8 mouse cellular contexts compared by ENCODE assay signal in the genomic region with DNA sequence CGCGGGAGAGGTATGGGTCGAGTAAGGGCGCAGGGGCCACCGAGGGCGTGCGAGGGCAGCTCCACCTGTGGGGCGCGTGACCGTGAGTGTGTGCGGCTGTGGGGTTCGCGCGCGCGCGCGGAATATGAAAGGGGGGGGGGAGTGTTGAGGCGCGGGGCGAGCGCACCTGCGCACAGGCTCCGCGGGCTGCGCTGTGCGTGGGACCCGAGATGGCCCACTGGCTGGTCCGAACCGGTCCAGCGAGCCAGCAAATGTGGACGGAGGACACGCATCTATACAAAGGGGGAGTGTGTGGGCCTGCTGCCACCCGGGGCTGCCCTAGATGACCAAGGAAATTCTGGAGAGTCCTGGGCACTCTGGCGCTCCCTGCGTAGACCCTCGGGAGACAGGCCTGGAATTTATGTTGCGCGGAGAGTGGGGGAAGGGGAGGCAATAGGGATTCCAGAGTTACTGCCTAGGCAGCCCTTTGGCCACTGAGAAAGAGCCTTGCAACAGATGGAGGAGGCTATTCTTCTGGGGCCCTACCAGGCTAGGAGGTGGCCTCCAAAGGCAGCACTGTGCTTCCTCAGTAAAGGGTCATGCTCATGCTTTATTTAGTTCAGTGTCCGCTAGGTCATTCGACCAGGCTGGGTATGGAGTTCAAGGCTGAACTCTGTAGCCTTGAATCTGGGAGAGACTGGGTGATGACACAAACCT. TPM values are rescaled to one million over a fixed set of nuclear protein-coding genes. Genes with fewer than 3 reads are reported as not detected.
DNase-seq lines count a peak whose midpoint lies in the region; ATAC-seq and TF ChIP-seq lines count a peak whose summit lies in the region.

No protein-coding gene starts in this region.

- H3K27me3 ChIP-seq in intestine, postnatal 0 days (replicated peaks; ENCODE audit: control insufficient read depth, insufficient read depth, low read length): no peaks in the 10 kb centered on the region
- H3K27me3 ChIP-seq in liver, postnatal 0 days (ENCODE audit: insufficient read depth, low read length): no peaks in the 10 kb centered on the region
- no peaks in the 10 kb centered on the region for H3K27me3 ChIP-seq in neural tube, embryonic 14.5 days (ENCODE audit: control insufficient read depth, insufficient read depth, low read length)

- H3K27ac ChIP-seq in intestine, postnatal 0 days (ENCODE audit: low read depth, low read length): peak overlapping the region; percentile 82
- peak overlapping the region; percentile 96 for H3K27ac ChIP-seq in liver, postnatal 0 days (ENCODE audit: low read depth)
- H3K27ac ChIP-seq in neural tube, embryonic 14.5 days (ENCODE audit: low read depth, low read length): peak overlapping the region; percentile 90

- peak; percentile 72 for ATAC-seq in intestine, postnatal 0 days
- peak; percentile 54 for ATAC-seq in liver, postnatal 0 days
- peak; percentile 83 for ATAC-seq in neural tube, embryonic 14.5 days (ENCODE audit: low read depth)

- 2% methylated on average over 34 of the region's 41 CpGs for WGBS in intestine, postnatal 0 days
- WGBS in liver, postnatal 0 days (ENCODE audit: insufficient replicate concordance): under 1% methylated on average over 32 of the region's 41 CpGs
- under 1% methylated on average over 36 of the region's 41 CpGs for WGBS in neural tube, embryonic 14.5 days

- H3K4me1 ChIP-seq in intestine, postnatal 0 days (replicated peaks; ENCODE audit: control insufficient read depth, insufficient read depth, low read length): 0 out of 2 replicates have a peak, but pooled peaks cover 3% of the 10 kb centered on the region
- peaks cover 14% of the 10 kb centered on the region for H3K4me1 ChIP-seq in liver, postnatal 0 days (ENCODE audit: insufficient read depth)
- H3K4me1 ChIP-seq in neural tube, embryonic 14.5 days (ENCODE audit: control insufficient read depth, insufficient read depth, low read length): peaks cover 16% of the 10 kb centered on the region

- no peak for TF ChIP-seq CTCF in intestine, postnatal 0 days (IDR thresholded peaks at IDR 0.05; ENCODE audit: low read depth)
- TF ChIP-seq CTCF in liver, postnatal 0 days (IDR thresholded peaks at IDR 0.05; ENCODE audit: low read depth): no peak

- no peaks in the 10 kb centered on the region for H3K9me3 ChIP-seq in intestine, postnatal 0 days (ENCODE audit: control insufficient read depth)
- H3K9me3 ChIP-seq in liver, postnatal 0 days (ENCODE audit: low read length): no peaks in the 10 kb centered on the region
- peaks cover 12% of the 10 kb centered on the region for H3K9me3 ChIP-seq in neural tube, embryonic 14.5 days (ENCODE audit: control insufficient read depth, low read length)

- peak overlapping the region; percentile 72 for H3K9ac ChIP-seq in intestine, postnatal 0 days (ENCODE audit: low read depth, low read length)
- peak overlapping the region; percentile 81 for H3K9ac ChIP-seq in liver, postnatal 0 days (replicated peaks)
- H3K9ac ChIP-seq in neural tube, embryonic 14.5 days (replicated peaks; ENCODE audit: low read depth, low read length): peak overlapping the region; percentile 80

- no peak for TF ChIP-seq EP300 in liver, postnatal 0 days (IDR thresholded peaks at IDR 0.05; ENCODE audit: low read depth)

- DNase-seq in adrenal gland, adult 18-20 months (ENCODE audit: low spot score in 2 of 2): peak; percentile 45 to 54
- DNase-seq in adrenal gland, postnatal 25 days: no peak
- peak; percentile 43 for DNase-seq in urinary bladder, postnatal 25 days (ENCODE audit: low spot score)
- no peak for DNase-seq in urinary bladder, postnatal 10 days (ENCODE audit: low spot score)
- DNase-seq in gastrocnemius, adult 8-10 months (ENCODE audit: low spot score in 2 of 2): peak; percentile 27 to 40
- DNase-seq in liver, postnatal 0 days: no peak

- H3K36me3 ChIP-seq in intestine, postnatal 0 days (ENCODE audit: control insufficient read depth, insufficient read depth): peaks cover 34% of the 10 kb centered on the region
- H3K36me3 ChIP-seq in liver, postnatal 0 days (replicated peaks; ENCODE audit: insufficient read depth, low read length): peaks cover 24% of the 10 kb centered on the region
- H3K36me3 ChIP-seq in neural tube, embryonic 14.5 days (ENCODE audit: control insufficient read depth, insufficient read depth, low read length): peaks cover 29% of the 10 kb centered on the region

- H3K4me3 ChIP-seq in intestine, postnatal 0 days (ENCODE audit: low read depth, low read length): peak overlapping the region; percentile 72
- H3K4me3 ChIP-seq in liver, postnatal 0 days (ENCODE audit: low read depth, low read length): peak overlapping the region; percentile 71
- peak overlapping the region; percentile 62 for H3K4me3 ChIP-seq in neural tube, embryonic 14.5 days (ENCODE audit: low read depth, low read length)

- peak overlapping the region; percentile 89 for H3K4me2 ChIP-seq in intestine, postnatal 0 days (replicated peaks; ENCODE audit: low read depth)
- H3K4me2 ChIP-seq in liver, postnatal 0 days (ENCODE audit: low read depth, low read length): peak overlapping the region; percentile 85
- H3K4me2 ChIP-seq in neural tube, embryonic 14.5 days (ENCODE audit: low read depth, low read length): peak overlapping the region; percentile 78

RNA-seq across cellular contexts. Expression of a gene that starts 0.5 kb away (rescaled TPM):
- total RNA-seq in adrenal gland, adult 18-20 months (2021): not detected
- not detected in 2 replicates for total RNA-seq in adrenal gland, postnatal 25 days (2021)
- 1 to 10 TPM in 2 of 4 experiments, not detected in 2; 4.4 to 9.4 TPM for total RNA-seq in gastrocnemius, adult 8-10 months (2022)
- polyA plus RNA-seq in intestine, postnatal 0 days (2015; fragmentation: Nextera tagmentation; extraction: Ambion mirVana): not detected in 2 replicates
- not detected in 2 replicates for polyA plus RNA-seq in liver, postnatal 0 days (2015; fragmentation: Nextera tagmentation; extraction: Ambion mirVana)
- polyA plus RNA-seq in neural tube, embryonic 14.5 days (2014; fragmentation: Nextera tagmentation; extraction: Ambion mirVana): not detected in 2 replicates

RNA-seq across cellular contexts. Expression of a gene that starts 0.5 kb away (rescaled TPM):
- 10 to 100 TPM; 67.2 to 77.6 TPM for total RNA-seq in adrenal gland, adult 18-20 months (2021)
- 66.1 and 67.8 TPM in 2 replicates for total RNA-seq in adrenal gland, postnatal 25 days (2021)
- total RNA-seq in gastrocnemius, adult 8-10 months (2022): 10 to 100 TPM; 28.9 to 35.0 (median 33.6) TPM
- polyA plus RNA-seq in intestine, postnatal 0 days (2015; fragmentation: Nextera tagmentation; extraction: Ambion mirVana): 11.3 and 12.0 TPM in 2 replicates
- polyA plus RNA-seq in liver, postnatal 0 days (2015; fragmentation: Nextera tagmentation; extraction: Ambion mirVana): 14.4 and 14.8 TPM in 2 replicates
- polyA plus RNA-seq in neural tube, embryonic 14.5 days (2014; fragmentation: Nextera tagmentation; extraction: Ambion mirVana): 38.9 and 40.8 TPM in 2 replicates

RNA-seq across cellular contexts. Expression of a gene that starts 4.8 kb away (rescaled TPM):
- total RNA-seq in adrenal gland, adult 18-20 months (2021): not detected
- not detected in 2 replicates for total RNA-seq in adrenal gland, postnatal 25 days (2021)
- not detected for total RNA-seq in gastrocnemius, adult 8-10 months (2022)
- polyA plus RNA-seq in intestine, postnatal 0 days (2015; fragmentation: Nextera tagmentation; extraction: Ambion mirVana): not detected in 2 replicates
- polyA plus RNA-seq in liver, postnatal 0 days (2015; fragmentation: Nextera tagmentation; extraction: Ambion mirVana): not detected in 2 replicates
- polyA plus RNA-seq in neural tube, embryonic 14.5 days (2014; fragmentation: Nextera tagmentation; extraction: Ambion mirVana): 0.90 TPM in 1 of 2 replicates, not detected in the other

RNA-seq across cellular contexts. Expression of a gene that starts 7.7 kb away (rescaled TPM):
- 1 to 10 TPM; 8.2 to 9.4 TPM for total RNA-seq in adrenal gland, adult 18-20 months (2021)
- 8.2 and 15.4 TPM in 2 replicates for total RNA-seq in adrenal gland, postnatal 25 days (2021)
- total RNA-seq in gastrocnemius, adult 8-10 months (2022): 10 to 100 TPM in 2 of 4 experiments, 1 to 10 TPM in 2; 8.8 to 12.1 (median 9.9) TPM
- 2.2 TPM in 2 replicates for polyA plus RNA-seq in intestine, postnatal 0 days (2015; fragmentation: Nextera tagmentation; extraction: Ambion mirVana)
- 0.93 and 1.8 TPM in 2 replicates for polyA plus RNA-seq in liver, postnatal 0 days (2015; fragmentation: Nextera tagmentation; extraction: Ambion mirVana)
- 12.3 and 17.6 TPM in 2 replicates for polyA plus RNA-seq in neural tube, embryonic 14.5 days (2014; fragmentation: Nextera tagmentation; extraction: Ambion mirVana)

RNA-seq across cellular contexts. Expression of a gene that starts 21.6 kb away (rescaled TPM):
- 100 to 1,000 TPM in 1 of 2 experiments, 10 to 100 TPM in 1; 55.3 to 165 TPM for total RNA-seq in adrenal gland, adult 18-20 months (2021)
- 28.6 and 36.8 TPM in 2 replicates for total RNA-seq in adrenal gland, postnatal 25 days (2021)
- 10 to 100 TPM in 2 of 4 experiments, 1 to 10 TPM in 2; 7.5 to 24.6 (median 14.4) TPM for total RNA-seq in gastrocnemius, adult 8-10 months (2022)
- 154 and 162 TPM in 2 replicates for polyA plus RNA-seq in intestine, postnatal 0 days (2015; fragmentation: Nextera tagmentation; extraction: Ambion mirVana)
- 485 and 531 TPM in 2 replicates for polyA plus RNA-seq in liver, postnatal 0 days (2015; fragmentation: Nextera tagmentation; extraction: Ambion mirVana)
- polyA plus RNA-seq in neural tube, embryonic 14.5 days (2014; fragmentation: Nextera tagmentation; extraction: Ambion mirVana): 0.68 and 11.8 TPM in 2 replicates

Comparison
In these comparisons a context has a peak if more than half of its experiments do, and no peak if none do; other contexts are left out.
1. DNase-seq: peak in adrenal gland, adult 18-20 months (2 of 2), urinary bladder, postnatal 25 days (single experiment) and gastrocnemius, adult 8-10 months (2 of 2); none in adrenal gland, postnatal 25 days (single experiment), urinary bladder, postnatal 10 days (single experiment) and liver, postnatal 0 days (single experiment).
2. Peak in every context shown above with its lines, with median percentiles within 50 percentile points of each other: ATAC-seq, H3K27ac ChIP-seq, H3K4me2 ChIP-seq, H3K4me3 ChIP-seq and H3K9ac ChIP-seq.